Mouse (Mus musculus): Measurements from ENCODE around the gene Olfr875.
"Not testable (repeated sequence)": the region's sequence is repeated elsewhere in the genome, so short reads cannot be mapped to it uniquely, and the experiment has no call there.

Olfr875 gene

DNA sequence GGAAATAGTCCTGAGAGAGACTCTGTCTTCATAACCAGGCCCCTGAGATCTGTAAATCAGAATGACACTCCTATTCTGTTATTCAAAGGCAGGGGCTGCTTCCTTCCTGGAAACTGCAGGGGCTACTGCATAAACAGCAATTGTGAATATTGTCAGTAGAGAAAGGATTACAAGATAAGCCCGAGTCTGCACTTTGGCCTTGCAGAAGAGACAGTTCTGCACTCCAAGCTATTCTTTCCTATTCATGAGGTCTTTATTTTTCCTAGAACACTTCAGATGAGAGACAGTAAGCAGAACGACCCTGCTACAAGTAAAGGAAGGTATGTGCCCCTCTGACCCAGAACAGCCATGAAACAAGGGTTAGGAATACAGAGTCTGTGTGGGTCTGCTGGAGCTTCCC lies at the start of gene Olfr875:
TSS of gene Olfr875 (plus strand) at position 99 of the 400 bp plus-strand sequence.
- DNase-seq: no peak

DNA sequence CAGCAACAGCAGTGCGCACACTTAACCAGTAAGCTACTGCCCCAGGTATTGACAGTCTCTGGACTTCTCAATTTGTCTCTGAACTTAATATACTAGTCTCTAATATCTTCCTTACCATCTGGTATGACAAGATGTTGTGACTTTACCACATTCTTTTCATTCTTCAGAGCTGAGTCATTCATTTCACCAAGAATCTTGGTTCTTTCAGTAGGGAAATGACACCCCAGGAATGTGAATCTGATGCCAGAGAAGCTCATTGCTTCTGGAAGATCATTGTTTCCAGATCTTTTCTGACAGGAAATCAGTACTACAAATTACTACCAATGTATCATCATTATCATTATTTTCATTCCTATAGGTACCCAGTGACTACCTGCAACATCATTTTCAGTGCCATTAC lies 37.3 kb upstream of the Olfr875 start:
- DNase-seq: no peak

DNA sequence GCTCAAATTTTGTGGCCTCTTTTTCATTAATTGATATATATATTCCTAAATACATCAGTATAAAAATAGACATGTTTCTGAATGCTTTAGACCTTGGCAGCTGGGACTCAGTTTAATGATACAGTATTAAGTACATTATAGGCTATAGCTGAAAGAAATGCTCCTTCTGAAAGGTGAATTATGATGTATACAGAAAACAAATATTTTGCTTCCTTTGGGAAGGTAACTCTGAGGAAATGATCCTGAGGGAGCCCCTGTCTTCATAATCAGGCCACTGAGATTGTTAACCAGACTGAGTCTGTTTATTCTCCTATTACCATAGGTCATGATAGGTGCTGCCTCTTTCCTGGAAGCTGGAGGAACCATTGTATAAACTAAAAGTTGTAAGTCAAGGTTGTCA lies 26.9 kb upstream of the Olfr875 start, which contains the start of gene Olfr874:
TSS of gene Olfr874 (plus strand) at position 301 of the 400 bp plus-strand sequence.
- no peak for DNase-seq

GRCm38 (mm10) chr9:37750319-37751075 lies 21.2 kb upstream of the Olfr875 start:
- peak; percentile 39 for DNase-seq

GRCm38 (mm10) chr9:37751467-37751866 lies 20.2 kb upstream of the Olfr875 start:
- no peak for DNase-seq

GRCm38 (mm10) chr9:37752006-37752405 lies 19.7 kb upstream of the Olfr875 start:
- DNase-seq: no peak

DNA sequence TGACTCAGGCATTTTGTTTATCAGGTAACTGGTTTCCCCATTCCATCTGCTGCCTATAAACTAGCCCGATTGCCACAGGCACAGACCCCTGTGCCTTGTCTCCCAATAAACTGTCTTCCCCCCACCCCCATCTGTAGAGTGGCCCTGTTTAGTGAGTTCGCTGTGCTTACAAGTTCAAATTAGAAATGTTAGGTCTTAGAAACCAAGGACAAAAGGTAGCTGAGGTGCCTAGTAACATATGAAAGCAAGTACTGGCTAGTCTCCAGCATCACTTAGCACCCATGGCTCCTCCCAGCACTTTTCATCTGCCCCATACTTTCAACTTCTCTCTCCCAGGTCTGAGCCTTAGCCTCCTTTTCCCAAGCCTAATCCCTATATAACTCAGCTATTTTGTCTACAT lies 9.9 kb upstream of the Olfr875 start:
- no peak for DNase-seq

- no peak for DNase-seq
Measured at GRCm38 (mm10) chr9:37762541-37762940, 9.1 kb upstream of the Olfr875 start.

DNA sequence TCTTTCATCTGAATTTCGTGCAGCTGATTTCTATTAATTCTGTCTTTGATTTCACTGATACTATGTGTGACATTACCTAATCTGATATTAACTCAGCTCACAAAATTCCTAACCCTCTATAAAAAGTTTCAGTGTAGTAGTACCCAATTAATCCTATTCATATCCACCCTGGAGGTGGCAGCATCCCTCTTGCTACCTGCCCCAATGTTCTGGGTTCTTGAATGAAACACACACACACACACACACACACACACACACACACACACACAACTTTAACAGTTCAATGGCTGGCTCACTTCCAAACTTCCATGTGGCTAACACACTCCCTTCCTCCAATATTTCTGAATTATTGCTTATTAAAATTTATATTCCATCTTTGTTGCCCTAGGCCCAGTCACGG lies 996 bp upstream of the Olfr875 start:
- no peak for DNase-seq

DNA sequence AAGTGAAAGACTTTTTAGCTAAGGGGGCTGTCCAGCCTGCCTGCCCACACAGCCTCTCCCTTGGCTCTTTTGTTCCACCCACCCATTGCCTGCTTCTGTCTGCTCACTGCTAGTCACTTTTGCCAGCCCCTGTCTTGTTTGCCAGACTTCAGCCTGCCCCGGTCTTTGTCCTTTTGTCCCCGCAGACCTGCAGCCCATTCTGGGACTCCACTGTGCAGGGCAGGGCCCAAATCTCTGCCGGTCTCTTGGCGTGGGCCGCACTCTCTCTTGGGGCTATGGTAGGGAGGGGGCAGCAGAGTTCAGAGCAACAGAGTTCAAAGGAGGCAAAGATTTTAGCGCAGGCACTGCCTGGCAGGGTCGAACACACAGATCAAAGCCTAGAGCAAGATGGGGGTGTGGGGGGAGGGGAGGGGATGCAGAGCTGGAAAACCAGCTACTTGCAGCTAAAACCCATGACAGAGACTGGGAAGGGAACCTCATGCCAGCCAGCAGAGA lies 11.2 kb downstream of the Olfr875 start:
- DNase-seq: peak; percentile 5

DNA sequence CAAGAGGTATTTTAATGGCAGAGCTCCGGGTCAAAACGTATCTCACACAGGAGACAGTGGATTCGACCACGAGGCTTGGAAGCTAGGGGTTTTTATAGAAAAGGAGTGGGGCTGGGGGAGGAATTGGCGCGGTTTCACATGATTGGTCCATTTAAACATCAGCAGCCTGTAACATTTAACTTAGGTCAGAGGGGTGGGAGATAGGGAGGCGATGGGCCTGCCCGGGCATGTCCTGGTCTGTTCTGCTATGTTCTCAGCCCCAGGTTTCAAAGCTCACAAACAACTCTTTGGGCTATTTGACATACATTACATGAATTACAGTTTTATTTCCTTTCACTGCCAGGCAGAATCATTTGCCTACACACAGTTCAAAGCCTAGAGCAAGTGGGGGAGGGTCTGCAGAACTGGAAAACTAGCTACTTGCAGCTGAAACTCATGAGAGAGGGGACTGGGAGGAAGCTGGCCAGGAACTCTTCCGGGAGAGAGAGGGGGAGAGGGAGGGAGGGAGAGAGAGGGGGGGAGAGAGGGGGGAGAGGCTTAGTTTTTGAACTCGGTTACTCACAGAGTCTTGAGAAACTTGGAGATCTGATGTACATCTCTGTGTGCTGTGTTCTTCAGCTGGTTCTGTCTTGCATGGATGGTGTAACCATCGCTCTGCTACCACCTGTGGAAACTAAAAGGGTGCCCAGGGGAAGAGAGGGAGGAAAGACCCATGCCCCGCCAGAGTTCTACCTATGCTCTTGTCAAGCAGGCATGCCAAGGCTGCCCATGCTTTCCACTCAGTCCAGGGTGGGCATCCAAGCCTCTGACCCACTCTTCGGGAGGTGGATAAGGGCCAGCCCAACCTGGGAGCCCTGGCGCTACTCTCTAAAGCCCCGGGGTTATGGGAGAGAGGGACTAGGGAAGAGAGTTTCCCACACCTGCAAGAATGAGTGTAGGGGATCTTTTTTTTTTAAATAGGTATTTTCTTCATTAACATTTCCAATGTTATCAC lies 12.0 kb downstream of the Olfr875 start:
- not testable (repeated sequence) for DNase-seq

DNA sequence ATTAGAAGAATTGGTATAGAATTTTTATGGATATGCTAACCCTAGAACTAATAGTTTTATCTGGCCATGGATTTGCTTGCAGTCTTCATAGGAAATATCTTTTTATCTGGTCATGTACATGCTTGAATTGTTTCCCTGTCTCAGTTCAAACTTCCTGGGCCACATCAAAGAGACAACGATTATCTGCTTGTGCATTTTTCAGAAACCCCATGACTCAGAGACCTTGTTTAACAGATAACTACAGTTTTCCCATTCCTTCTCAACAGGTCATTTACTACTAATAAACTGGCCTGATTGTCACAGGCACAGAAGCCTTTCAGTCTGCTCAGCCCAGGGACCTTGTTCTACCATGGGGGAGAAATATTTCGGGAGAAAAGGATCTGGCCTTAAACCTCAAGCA lies 14.8 kb downstream of the Olfr875 start:
- DNase-seq: no peak

- peak; percentile 33 for DNase-seq
Measured at GRCm38 (mm10) chr9:37802055-37802454, 30.4 kb downstream of the Olfr875 start.

- no peak for DNase-seq
Measured at GRCm38 (mm10) chr9:37802731-37803130, 31.1 kb downstream of the Olfr875 start, which contains the start of gene Olfr876. TSS of gene Olfr876 (plus strand) at chr9:37803031.

- DNase-seq: no peak
Measured at GRCm38 (mm10) chr9:37807235-37807634, 35.6 kb downstream of the Olfr875 start.

- DNase-seq: no peak
Measured at GRCm38 (mm10) chr9:37808456-37808855, 36.8 kb downstream of the Olfr875 start.

GRCm38 (mm10) chr9:37808976-37809375 lies 37.3 kb downstream of the Olfr875 start:
- no peak for DNase-seq

DNA sequence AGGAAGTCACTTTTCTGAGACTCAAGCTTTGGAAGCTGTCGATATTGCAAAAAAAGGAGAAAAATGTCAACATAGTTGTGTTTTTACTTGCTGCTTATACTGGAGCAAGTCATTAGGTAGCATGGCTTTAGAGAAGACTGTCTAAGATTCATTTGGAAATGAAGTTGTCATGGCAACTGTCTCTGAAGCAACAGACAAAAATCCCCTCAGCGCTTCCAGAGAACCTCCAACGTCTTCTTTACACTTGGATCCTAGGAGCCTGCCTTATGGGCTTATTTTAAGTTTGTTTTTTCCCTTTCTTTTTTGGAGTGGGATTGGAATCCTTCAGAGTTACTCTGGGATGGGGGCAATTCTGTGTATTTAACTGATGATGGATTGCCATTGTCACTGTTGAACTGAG lies 43.0 kb downstream of the Olfr875 start:
- DNase-seq: peak; percentile 62
